Mouse (Mus musculus): Measurements from ENCODE around the gene Tcta. TPM values are rescaled to one million over a fixed set of nuclear protein-coding genes. Genes with fewer than 3 reads are reported as not detected.
A peak's percentile ranks its signal among the peaks of the same experiment; 100 is the strongest.

Tcta gene
- total and polyA plus RNA-seq, 3 experiments: 3.0 to 8.7 (median 7.3) TPM

DNA sequence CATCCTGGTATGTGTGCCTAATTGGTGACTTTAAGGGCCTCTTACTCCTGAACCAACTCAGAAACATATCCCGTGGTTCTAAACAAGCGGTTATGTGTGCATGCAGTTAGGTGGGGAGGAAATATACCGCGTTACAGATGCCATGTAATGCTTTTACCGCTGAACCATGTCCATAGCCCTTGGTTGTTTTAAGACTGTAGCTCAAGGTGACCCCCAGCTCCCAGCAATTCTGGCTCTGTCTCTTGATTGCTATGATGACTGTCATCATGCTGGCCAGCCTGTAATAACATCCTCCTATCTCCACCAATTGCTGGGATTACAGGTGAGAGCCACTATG is 35.1 kb upstream of the Tcta start:
- TF ChIP-seq POLR2A (IDR thresholded peaks at IDR 0.05; ENCODE audit: low read depth, low read length) (peak; percentile 36; the same call in 1 of the 2 replicates), NELFE (IDR thresholded peaks at IDR 0.05; ENCODE audit: low read depth, low read length) (no peak)
- Histone ChIP-seq H3K9ac (ENCODE audit: insufficient read depth, low read depth) (peak overlapping the region; percentile 81; the same call in 1 of the 2 replicates), H3K9me3 (replicated peaks; ENCODE audit: low read length) (no peaks in the 10 kb centered on the region), H3K79me2 (replicated peaks; ENCODE audit: control insufficient read depth, extremely low read depth, insufficient read depth, poor library complexity, severe bottlenecking) (peaks cover 10% of the 10 kb centered on the region), H3K4me3 (replicated peaks in 1 of 3; ENCODE audit: low read depth in 2 of 3, low read length in 2 of 3, poor library complexity in 1 of 3) (peak overlapping the region in 1 of 3 experiments; percentile 87), H3K4me2 (ENCODE audit: insufficient read depth, low read depth, poor library complexity, severe bottlenecking) (peak overlapping the region; percentile 75), H3K4me1 (ENCODE audit: control insufficient read depth in 1 of 2, insufficient read depth in 2 of 2) (peaks cover 14 to 41% of the 10 kb centered on the region in 2 experiments), H3K36me3 (replicated peaks in 1 of 2; ENCODE audit: control insufficient read depth in 1 of 2, insufficient read depth in 1 of 2, low read length in 1 of 2) (peaks cover 1 to 24% of the 10 kb centered on the region in 2 experiments), H3K27me3 (replicated peaks) (no peaks in the 10 kb centered on the region), H3K27ac (ENCODE audit: insufficient read depth, low read depth) (peak overlapping the region; percentile 13; the same call in 1 of the 2 replicates)
- dilution Hi-C loops (cut with MboI; ENCODE audit: extremely low pct_ligation_motif_present, extremely low pct_unique_long_range_greater_than_20kb, low sequenced_read_pairs) (no loop called here), in situ Hi-C loops (cut with MboI; ENCODE audit: low pct_ligation_motif_present, low pct_unique_long_range_greater_than_20kb, low sequenced_read_pairs) (no loop called here)
- no peak for DNase-seq (ENCODE audit: extremely low read depth)

DNA sequence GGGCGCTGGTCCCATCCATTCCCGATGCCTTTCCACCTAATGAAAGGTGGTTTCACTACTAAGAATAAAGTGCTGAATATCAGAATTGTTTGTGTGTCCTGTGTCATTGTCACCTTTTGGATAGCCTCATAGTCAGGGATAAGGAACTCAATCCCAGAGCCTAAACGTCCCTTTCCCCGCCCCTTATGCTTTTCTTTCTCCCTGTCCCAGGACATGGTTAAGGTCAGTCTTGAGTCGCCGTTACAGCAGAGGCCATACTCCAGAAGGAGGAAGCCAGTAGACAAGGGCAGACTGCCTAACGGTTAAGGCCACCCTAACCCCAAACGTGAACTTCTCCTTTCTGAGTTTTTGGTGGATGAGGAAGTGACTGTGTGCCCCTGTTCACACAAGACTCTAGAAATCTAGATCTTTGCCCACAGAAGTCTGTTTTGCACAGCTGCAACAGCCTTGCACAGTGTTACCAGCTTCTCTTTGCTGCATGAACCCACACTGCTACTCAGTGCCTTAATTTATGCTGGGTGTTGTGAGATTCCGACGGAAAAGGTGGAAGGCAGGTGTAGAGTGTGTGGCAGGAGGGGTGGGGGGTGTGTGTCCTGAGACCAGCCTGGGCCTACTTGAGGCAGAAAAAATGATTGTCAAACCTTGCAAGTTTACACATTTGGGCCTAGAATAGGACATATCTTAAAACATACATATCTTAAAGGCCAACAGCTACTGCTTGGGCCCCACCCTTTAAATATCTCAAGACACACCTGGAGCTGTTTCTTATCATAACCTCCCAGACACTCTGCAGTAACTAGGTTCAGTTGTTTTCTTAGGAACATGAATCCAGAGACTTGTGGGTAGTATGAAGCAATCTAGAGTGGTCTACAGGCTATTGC is 34.5 kb upstream of the Tcta start:
- no peaks in the 10 kb centered on the region for H3K27me3 ChIP-seq (replicated peaks)
- H3K27ac ChIP-seq (ENCODE audit: insufficient read depth, low read depth): peak overlapping the region; percentile 81
- peaks cover 14 to 38% of the 10 kb centered on the region in 2 experiments for H3K4me1 ChIP-seq (ENCODE audit: control insufficient read depth in 1 of 2, insufficient read depth in 2 of 2)
- peaks cover 5 to 28% of the 10 kb centered on the region in 2 experiments for H3K36me3 ChIP-seq (replicated peaks in 1 of 2; ENCODE audit: control insufficient read depth in 1 of 2, insufficient read depth in 1 of 2, low read length in 1 of 2)
- peak overlapping the region; percentile 87 to 91 (median 89) for H3K4me3 ChIP-seq (replicated peaks in 1 of 3; ENCODE audit: low read depth in 2 of 3, low read length in 2 of 3, poor library complexity in 1 of 3)
- in situ Hi-C loops (cut with MboI; ENCODE audit: low pct_ligation_motif_present, low pct_unique_long_range_greater_than_20kb, low sequenced_read_pairs): no loop called here
- peaks cover 10% of the 10 kb centered on the region for H3K79me2 ChIP-seq (replicated peaks; ENCODE audit: control insufficient read depth, extremely low read depth, insufficient read depth, poor library complexity, severe bottlenecking)
- peak overlapping the region; percentile 75 for H3K4me2 ChIP-seq (ENCODE audit: insufficient read depth, low read depth, poor library complexity, severe bottlenecking)
- H3K9me3 ChIP-seq (replicated peaks; ENCODE audit: low read length): no peaks in the 10 kb centered on the region
- peak; percentile 68 for DNase-seq (ENCODE audit: extremely low read depth)
- TF ChIP-seq PAX5 (IDR thresholded peaks at IDR 0.05; ENCODE audit: low read length) (no peak), ELF1 (IDR thresholded peaks at IDR 0.05; ENCODE audit: low read depth, low read length) (peak; percentile 33; the same call in 1 of the 2 replicates), MXI1 (IDR thresholded peaks at IDR 0.05; ENCODE audit: low read depth, low read length) (no peak)
- H3K9ac ChIP-seq (ENCODE audit: insufficient read depth, low read depth): peak overlapping the region; percentile 81
- dilution Hi-C loops (cut with MboI; ENCODE audit: extremely low pct_ligation_motif_present, extremely low pct_unique_long_range_greater_than_20kb, low sequenced_read_pairs): no loop called here

DNA sequence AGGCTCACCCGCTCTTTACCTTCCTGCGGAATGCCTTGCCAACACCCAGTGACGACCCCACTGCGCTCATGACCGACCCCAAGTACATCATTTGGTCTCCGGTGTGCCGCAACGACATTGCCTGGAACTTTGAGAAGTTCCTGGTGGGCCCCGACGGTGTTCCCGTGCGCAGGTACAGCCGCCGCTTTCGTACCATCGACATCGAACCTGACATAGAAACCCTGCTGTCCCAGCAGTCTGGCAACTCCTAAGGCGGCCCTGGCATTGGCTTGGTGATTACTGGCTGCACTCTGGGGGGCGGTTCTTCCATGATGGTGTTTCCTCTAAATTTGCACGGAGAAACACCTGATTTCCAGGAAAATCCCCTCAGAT is 33.9 kb upstream of the Tcta start:
- peak overlapping the region; percentile 81 for H3K27ac ChIP-seq (ENCODE audit: insufficient read depth, low read depth)
- H3K4me3 ChIP-seq (replicated peaks in 1 of 3; ENCODE audit: low read depth in 2 of 3, low read length in 2 of 3, poor library complexity in 1 of 3): peak overlapping the region; percentile 87 to 91 (median 89)
- H3K79me2 ChIP-seq (replicated peaks; ENCODE audit: control insufficient read depth, extremely low read depth, insufficient read depth, poor library complexity, severe bottlenecking): peaks cover 10% of the 10 kb centered on the region
- peak; percentile 44 for DNase-seq (ENCODE audit: extremely low read depth)
- H3K4me1 ChIP-seq (ENCODE audit: control insufficient read depth in 1 of 2, insufficient read depth in 2 of 2): peaks cover 14 to 38% of the 10 kb centered on the region in 2 experiments
- H3K36me3 ChIP-seq (replicated peaks in 1 of 2; ENCODE audit: control insufficient read depth in 1 of 2, insufficient read depth in 1 of 2, low read length in 1 of 2): peaks cover 11 to 34% of the 10 kb centered on the region in 2 experiments
- H3K4me2 ChIP-seq (ENCODE audit: insufficient read depth, low read depth, poor library complexity, severe bottlenecking): peak overlapping the region; percentile 75
- peak overlapping the region; percentile 81 for H3K9ac ChIP-seq (ENCODE audit: insufficient read depth, low read depth)
- dilution Hi-C loops (cut with MboI; ENCODE audit: extremely low pct_ligation_motif_present, extremely low pct_unique_long_range_greater_than_20kb, low sequenced_read_pairs): no loop called here
- in situ Hi-C loops (cut with MboI; ENCODE audit: low pct_ligation_motif_present, low pct_unique_long_range_greater_than_20kb, low sequenced_read_pairs): no loop called here
- no peaks in the 10 kb centered on the region for H3K27me3 ChIP-seq (replicated peaks)
- 0 out of 2 replicates have a peak, but pooled peaks have one; percentile 13 for TF ChIP-seq IRF4 (IDR thresholded peaks at IDR 0.05; ENCODE audit: low read depth, low read length)
- TF ChIP-seq SIN3A (IDR thresholded peaks at IDR 0.05; ENCODE audit: low read length): no peak
- 0 out of 2 replicates have a peak, but pooled peaks have one; percentile 45 for TF ChIP-seq CHD1 (IDR thresholded peaks at IDR 0.05; ENCODE audit: low read depth, low read length)
- no peaks in the 10 kb centered on the region for H3K9me3 ChIP-seq (replicated peaks; ENCODE audit: low read length)
